Comparison of ENCODE assay signal across 10 mouse cellular contexts in genomic region chr4:8206918-8207573, GRCm38 (mm10). TPM values are rescaled to one million over a fixed set of nuclear protein-coding genes. Genes with fewer than 3 reads are reported as not detected.
DNase-seq lines count a peak whose midpoint lies in the region; ATAC-seq and TF ChIP-seq lines count a peak whose summit lies in the region.
"Had no signal": no experiment of that assay in that cellular context is flagged by ENCODE, and none has a peak within 500 bp of the region (broad histone marks: within the 10 kb centered on the region; RNA-seq: fewer than 3 reads in every experiment).

No protein-coding gene starts in this region.

- peak; percentile 22 to 72 for DNase-seq in adrenal gland, adult (ENCODE audit: inconsistent age in 2 of 2, low spot score in 1 of 2)
- DNase-seq in adrenal gland, adult 8-10 months: no peak
- peak; percentile 48 for DNase-seq in 3T3-L1 (ENCODE audit: low read depth, low spot score)
- DNase-seq in liver, postnatal 0 days: peak; percentile 51
- no peak for DNase-seq in Muller cell, postnatal 12 days (ENCODE audit: inconsistent ontology term)

- no peaks in the 10 kb centered on the region for H3K4me1 ChIP-seq in intestine, embryonic 15.5 days (replicated peaks)
- no peaks in the 10 kb centered on the region for H3K4me1 ChIP-seq in liver, postnatal 0 days (ENCODE audit: insufficient read depth)
- no peaks in the 10 kb centered on the region for H3K4me1 ChIP-seq in hindbrain, embryonic 12.5 days
- H3K4me1 ChIP-seq: embryonic facial prominence, embryonic 15.5 days had no signal

- no peak overlapping the region for H3K4me2 ChIP-seq in intestine, embryonic 15.5 days (replicated peaks)
- no peak overlapping the region for H3K4me2 ChIP-seq in liver, postnatal 0 days (ENCODE audit: low read depth, low read length)
- H3K4me2 ChIP-seq in hindbrain, embryonic 12.5 days (replicated peaks): no peak overlapping the region
- H3K4me2 ChIP-seq: embryonic facial prominence, embryonic 15.5 days had no signal

- H3K4me3 ChIP-seq in intestine, embryonic 15.5 days (replicated peaks): no peak overlapping the region
- H3K4me3 ChIP-seq in liver, postnatal 0 days (ENCODE audit: low read depth, low read length): no peak overlapping the region
- H3K4me3 ChIP-seq in hindbrain, embryonic 12.5 days: no peak overlapping the region
- H3K4me3 ChIP-seq: embryonic facial prominence, embryonic 15.5 days had no signal

- H3K9ac ChIP-seq in intestine, embryonic 15.5 days: no peak overlapping the region
- no peak overlapping the region for H3K9ac ChIP-seq in liver, postnatal 0 days (replicated peaks)
- no peak overlapping the region for H3K9ac ChIP-seq in hindbrain, embryonic 12.5 days
- H3K9ac ChIP-seq: embryonic facial prominence, embryonic 15.5 days had no signal

- no peaks in the 10 kb centered on the region for H3K27me3 ChIP-seq in intestine, embryonic 15.5 days (replicated peaks)
- no peaks in the 10 kb centered on the region for H3K27me3 ChIP-seq in liver, postnatal 0 days (ENCODE audit: insufficient read depth, low read length)
- H3K27me3 ChIP-seq in hindbrain, embryonic 12.5 days: no peaks in the 10 kb centered on the region
- H3K27me3 ChIP-seq: embryonic facial prominence, embryonic 15.5 days had no signal

- no peaks in the 10 kb centered on the region for H3K36me3 ChIP-seq in intestine, embryonic 15.5 days
- H3K36me3 ChIP-seq in liver, postnatal 0 days (replicated peaks; ENCODE audit: insufficient read depth, low read length): no peaks in the 10 kb centered on the region
- no peaks in the 10 kb centered on the region for H3K36me3 ChIP-seq in hindbrain, embryonic 12.5 days
- H3K36me3 ChIP-seq: embryonic facial prominence, embryonic 15.5 days had no signal

- no peaks in the 10 kb centered on the region for H3K9me3 ChIP-seq in intestine, embryonic 15.5 days
- H3K9me3 ChIP-seq in liver, postnatal 0 days (ENCODE audit: low read length): no peaks in the 10 kb centered on the region
- no peaks in the 10 kb centered on the region for H3K9me3 ChIP-seq in hindbrain, embryonic 12.5 days (replicated peaks)
- H3K9me3 ChIP-seq: embryonic facial prominence, embryonic 15.5 days had no signal

- no peak for TF ChIP-seq CTCF in liver, postnatal 0 days (IDR thresholded peaks at IDR 0.05; ENCODE audit: low read depth)

- ATAC-seq in intestine, embryonic 15.5 days: peak; percentile 84
- ATAC-seq in liver, postnatal 0 days: peak; percentile 88
- ATAC-seq in hindbrain, embryonic 12.5 days (ENCODE audit: low FRiP score): no peak
- ATAC-seq in cerebellum, adult (ENCODE audit: insufficient number of reproducible peaks, low FRiP score, low TSS enrichment): no peak

- no peak overlapping the region for H3K27ac ChIP-seq in intestine, embryonic 15.5 days
- peak overlapping the region; percentile 37; the same call in 1 of the 2 replicates for H3K27ac ChIP-seq in liver, postnatal 0 days (ENCODE audit: low read depth)
- H3K27ac ChIP-seq in hindbrain, embryonic 12.5 days: no peak overlapping the region
- H3K27ac ChIP-seq: embryonic facial prominence, embryonic 15.5 days had no signal

- 0 out of 2 replicates have a peak, but pooled peaks have one; percentile 23 for TF ChIP-seq EP300 in liver, postnatal 0 days (IDR thresholded peaks at IDR 0.05; ENCODE audit: low read depth)

- 36% methylated on average over 6 of the region's 6 CpGs for WGBS in intestine, embryonic 15.5 days
- 72% methylated on average over 6 of the region's 6 CpGs for WGBS in liver, postnatal 0 days (ENCODE audit: insufficient replicate concordance)
- 86% methylated on average over 6 of the region's 6 CpGs for WGBS in hindbrain, embryonic 12.5 days

RNA-seq across cellular contexts. Expression of gene Car8, which starts 31.8 kb away (rescaled TPM):
- 10 to 100 TPM in 2 of 4 experiments, 1 to 10 TPM in 2; 6.5 to 16.6 (median 9.9) TPM for total RNA-seq in adrenal gland, adult 8-10 months (2022)
- 40.8 and 44.2 TPM in 2 replicates for polyA plus RNA-seq in intestine, embryonic 15.5 days (2015; fragmentation: Nextera tagmentation; extraction: Ambion mirVana)
- polyA plus RNA-seq in liver, postnatal 0 days (2015; fragmentation: Nextera tagmentation; extraction: Ambion mirVana): 8.6 and 10.3 TPM in 2 replicates
- 1.7 and 1.9 TPM in 2 replicates for polyA plus RNA-seq in hindbrain, embryonic 12.5 days (2016; fragmentation: Nextera tagmentation; extraction: Ambion mirVana)
- total RNA-seq: megakaryocyte progenitor cell, adult 5-6 weeks had no signal

Comparison
In these comparisons a context has a peak if more than half of its experiments do, and no peak if none do; other contexts are left out.
1. DNase-seq: peak in adrenal gland, adult (2 of 2), 3T3-L1 (single experiment) and liver, postnatal 0 days (single experiment); none in adrenal gland, adult 8-10 months (single experiment) and Muller cell, postnatal 12 days (single experiment).
2. ATAC-seq: peak in intestine, embryonic 15.5 days (single experiment) and liver, postnatal 0 days (single experiment); none in hindbrain, embryonic 12.5 days (single experiment) and cerebellum, adult (single experiment).